Mouse (Mus musculus): ENCODE measurements around the gene Muc16.

Gene Muc16

GRCm38 (mm10) chr9:18674480-18675154, at the start of gene Muc16:
Gene Muc16 (minus strand): TSS chr9:18674530.
- DNase-seq: no peak

GRCm38 (mm10) chr9:18722712-18723099, 48.4 kb upstream of the Muc16 start:
- DNase-seq: no peak

GRCm38 (mm10) chr9:18721931-18722711, 47.8 kb upstream of the Muc16 start:
- DNase-seq: no peak

GRCm38 (mm10) chr9:18721011-18721410, 46.7 kb upstream of the Muc16 start:
- no peak for DNase-seq

GRCm38 (mm10) chr9:18705628-18706027, 31.3 kb upstream of the Muc16 start:
- no peak for DNase-seq

- DNase-seq: no peak
Observed at GRCm38 (mm10) chr9:18598366-18598765, 76.0 kb downstream of the Muc16 start.

- DNase-seq: no peak
Observed at GRCm38 (mm10) chr9:18508098-18508497, 166.2 kb downstream of the Muc16 start.

- no peak for DNase-seq
Observed at GRCm38 (mm10) chr9:18478168-18478567, 196.2 kb downstream of the Muc16 start, which contains the start of the genes Zfp558 and Mbd3l1. Gene Zfp558 (minus strand): TSS chr9:18478268. Gene Mbd3l1 (plus strand): TSS chr9:18478359.

- peak; percentile 73 for DNase-seq
Observed at GRCm38 (mm10) chr9:18473324-18474128, 200.8 kb downstream of the Muc16 start.

GRCm38 (mm10) chr9:18468005-18468404, 206.3 kb downstream of the Muc16 start:
- no peak for DNase-seq

GRCm38 (mm10) chr9:18467350-18467749, 207.0 kb downstream of the Muc16 start:
- no peak for DNase-seq

GRCm38 (mm10) chr9:18456520-18456919, 217.8 kb downstream of the Muc16 start:
- no peak for DNase-seq
